Mouse (Mus musculus) kidney, adult 2 months (tissue): ENCODE results near the gene 5730522E02Rik. TPM values are rescaled to one million over a fixed set of nuclear protein-coding genes. Genes with fewer than 3 reads are reported as not detected.

Source experiments
- DNase-seq: peaks from one replicate; pipeline ENCODE4 v3.0.0; 2021
- H3K27ac ChIP-seq: fragments of 200-500 bp; 2 replicates; pipeline ENCODE4 v1.5.1; 2012; ENCODE audit warnings: low read depth, low read length, control low read depth, inconsistent platforms; ENCODE audit not compliant: insufficient read depth
- H3K27me3 ChIP-seq: fragments of 200-500 bp; replicated peaks from 2 replicates; pipeline ENCODE4 v1.6.1; 2012; ENCODE audit warnings: mild to moderate bottlenecking, moderate library complexity, low read length, inconsistent platforms; ENCODE audit not compliant: control insufficient read depth, insufficient read depth
- H3K36me3 ChIP-seq: fragments of 200-500 bp; 2 replicates; pipeline ENCODE4 v1.6.1; 2012; ENCODE audit warnings: mild to moderate bottlenecking, moderate library complexity, low read length, inconsistent platforms; ENCODE audit not compliant: control insufficient read depth, insufficient read depth
- H3K4me1 ChIP-seq: fragments of 200-500 bp; 2 replicates; pipeline ENCODE4 v1.6.1; 2011; ENCODE audit warnings: low read length; ENCODE audit not compliant: control insufficient read depth, insufficient read depth
- H3K4me3 ChIP-seq: fragments of 200-500 bp; 2 replicates; pipeline ENCODE4 v1.5.1; 2011; ENCODE audit warnings: mild to moderate bottlenecking, low read depth, low read length, control low read depth; ENCODE audit not compliant: insufficient read depth
- CTCF ChIP-seq: fragments of 200-500 bp; conservative IDR thresholded peaks from 2 replicates; pipeline ENCODE4 v1.5.1; 2011; ENCODE audit warnings: low read depth, mild to moderate bottlenecking, control low read depth, low read length, moderate library complexity, mixed read lengths; ENCODE audit not compliant: insufficient read depth, insufficient read length
- POLR2A ChIP-seq: fragments of 200-500 bp; IDR thresholded peaks from one replicate; pipeline ENCODE4 v1.6.1; 2011; ENCODE audit warnings: low read depth, low read length, control low read depth
- WGBS: fragments of 180-500 bp; shearing (Covaris S2); methylation state at CpG from one replicate; pipeline ENCODE4 v1.1.7; 2018; 5-methylcytosine and 5-hydroxymethylcytosine counted together
- polyA plus RNA-seq: library from polyadenylated mRNA; depleted of rRNA; stranded (reverse); fragments of >200 nt; gene quantifications from 2 replicates; pipeline ENCODE4 v1.2.3, GENCODE M21; 2012

5730522E02Rik gene
- polyA plus RNA-seq, 1 experiment = 0.06 TPM

- Histone ChIP-seq H3K4me1 (no peaks in the 10 kb centered on the region), H3K27me3 (no peaks in the 10 kb centered on the region), H3K27ac (no peak overlapping the region), H3K36me3 (no peaks in the 10 kb centered on the region), H3K4me3 (no peak overlapping the region)
- WGBS = 81% methylated on average over 7 of the region's 7 CpGs
- TF ChIP-seq POLR2A (no peak), CTCF (no peak)
- no peak for DNase-seq
Measured at GRCm38 (mm10) chr11:25753156-25753899, 457.2 kb downstream of the 5730522E02Rik start.

- TF ChIP-seq CTCF (no peak), POLR2A (no peak)
- H3K36me3 ChIP-seq = no peaks in the 10 kb centered on the region
- 91% methylated on average over 3 of the region's 3 CpGs for WGBS
- no peak overlapping the region for H3K4me3 ChIP-seq
- no peak for DNase-seq
- H3K27me3 ChIP-seq = no peaks in the 10 kb centered on the region
- no peaks in the 10 kb centered on the region for H3K4me1 ChIP-seq
- no peak overlapping the region for H3K27ac ChIP-seq
Measured at GRCm38 (mm10) chr11:25752418-25752817, 458.1 kb downstream of the 5730522E02Rik start.

- no peaks in the 10 kb centered on the region for H3K27me3 ChIP-seq
- H3K36me3 ChIP-seq = no peaks in the 10 kb centered on the region
- no peak overlapping the region for H3K27ac ChIP-seq
- WGBS = 35% methylated on average over 6 of the region's 6 CpGs
- H3K4me3 ChIP-seq = no peak overlapping the region
- no peak for DNase-seq
- TF ChIP-seq CTCF = no peak
- no peak for TF ChIP-seq POLR2A
- H3K4me1 ChIP-seq = no peaks in the 10 kb centered on the region
Measured at GRCm38 (mm10) chr11:25747098-25747862, 463.3 kb downstream of the 5730522E02Rik start.

- Histone ChIP-seq H3K4me3 (no peak overlapping the region), H3K27me3 (no peaks in the 10 kb centered on the region), H3K27ac (no peak overlapping the region), H3K36me3 (no peaks in the 10 kb centered on the region), H3K4me1 (no peaks in the 10 kb centered on the region)
- WGBS = 89% methylated on average over 3 of the region's 3 CpGs
- DNase-seq = no peak
- TF ChIP-seq POLR2A (no peak), CTCF (no peak)
Measured at GRCm38 (mm10) chr11:25743664-25744063, 466.9 kb downstream of the 5730522E02Rik start.

GRCm38 (mm10) chr11:25737255-25737654 lies 473.3 kb downstream of the 5730522E02Rik start:
- H3K27ac ChIP-seq = no peak overlapping the region
- H3K4me3 ChIP-seq = no peak overlapping the region
- no peaks in the 10 kb centered on the region for H3K27me3 ChIP-seq
- 93% methylated on average over 5 of the region's 5 CpGs for WGBS
- no peaks in the 10 kb centered on the region for H3K4me1 ChIP-seq
- no peak for DNase-seq
- TF ChIP-seq CTCF (no peak), POLR2A (no peak)
- H3K36me3 ChIP-seq = no peaks in the 10 kb centered on the region

- Histone ChIP-seq H3K4me3 (no peak overlapping the region), H3K36me3 (no peaks in the 10 kb centered on the region), H3K4me1 (no peaks in the 10 kb centered on the region), H3K27me3 (no peaks in the 10 kb centered on the region), H3K27ac (no peak overlapping the region)
- no peak for TF ChIP-seq CTCF
- no peak for TF ChIP-seq POLR2A
- DNase-seq = no peak
- 51% methylated on average over 1 of the region's 1 CpGs for WGBS
Measured at GRCm38 (mm10) chr11:25729476-25729875, 481.1 kb downstream of the 5730522E02Rik start.
